Mouse (Mus musculus): ENCODE measurements around the gene Ncln. TPM values are rescaled to one million over a fixed set of nuclear protein-coding genes. Genes with fewer than 3 reads are reported as not detected.
A peak's percentile ranks its signal among the peaks of the same experiment; 100 is the strongest.

Gene Ncln
- polyA plus RNA-seq, 1 experiment from 2014 or later: 64.7 TPM

GRCm38 (mm10) chr10:81458267-81458666 lies 37.9 kb downstream of the Ncln start:
- Histone ChIP-seq H3K4me2 (ENCODE audit: low read depth, low read length) (no peak overlapping the region), H3K36me3 (ENCODE audit: control insufficient read depth, insufficient read depth, low read length) (no peaks in the 10 kb centered on the region), H3K9ac (ENCODE audit: low read depth, low read length) (no peak overlapping the region), H3K4me3 (ENCODE audit: low read depth, low read length) (no peak overlapping the region), H3K9me3 (ENCODE audit: control insufficient read depth, low read length) (no peaks in the 10 kb centered on the region; the same call in 1 of the 2 replicates), H3K4me1 (ENCODE audit: control insufficient read depth, insufficient read depth, low read length) (no peaks in the 10 kb centered on the region), H3K27me3 (replicated peaks; ENCODE audit: control insufficient read depth, insufficient read depth, low read length) (peaks cover 94% of the 10 kb centered on the region), H3K27ac (replicated peaks; ENCODE audit: low read depth, low read length) (no peak overlapping the region)
- ATAC-seq (ENCODE audit: low read depth) (no peak), DNase-seq (ENCODE audit: low spot score) (no peak)
- 83% methylated on average over 6 of the region's 6 CpGs for WGBS

DNA sequence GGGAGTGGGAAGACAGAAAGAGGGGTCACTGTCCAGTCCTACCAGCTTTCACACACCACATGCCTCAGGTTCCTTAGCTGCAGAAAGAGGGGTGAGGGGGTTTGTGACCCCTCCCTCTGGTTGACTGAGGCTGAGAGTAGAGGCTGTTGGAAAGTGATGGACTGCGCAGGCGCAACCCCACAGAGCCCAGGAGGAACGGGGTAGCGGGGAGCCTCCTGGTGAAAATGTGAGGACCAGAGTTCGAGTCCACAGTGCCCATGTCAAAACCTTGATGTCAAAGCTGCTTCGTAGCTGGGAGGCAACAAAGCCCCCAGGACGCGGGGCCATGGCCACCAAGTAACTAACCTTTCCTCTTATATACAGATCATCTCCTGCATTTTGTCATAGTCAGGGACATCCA lies 38.6 kb downstream of the Ncln start:
- WGBS: 73% methylated on average over 8 of the region's 8 CpGs
- no peak overlapping the region for H3K27ac ChIP-seq (replicated peaks; ENCODE audit: low read depth, low read length)
- no peaks in the 10 kb centered on the region for H3K36me3 ChIP-seq (ENCODE audit: control insufficient read depth, insufficient read depth, low read length)
- H3K9me3 ChIP-seq (ENCODE audit: control insufficient read depth, low read length): no peaks in the 10 kb centered on the region; the same call in 1 of the 2 replicates
- ATAC-seq (ENCODE audit: low read depth): no peak
- DNase-seq (ENCODE audit: low spot score): no peak
- H3K4me2 ChIP-seq (ENCODE audit: low read depth, low read length): no peak overlapping the region
- H3K27me3 ChIP-seq (replicated peaks; ENCODE audit: control insufficient read depth, insufficient read depth, low read length): peaks cover 94% of the 10 kb centered on the region
- no peak overlapping the region for H3K9ac ChIP-seq (ENCODE audit: low read depth, low read length)
- H3K4me1 ChIP-seq (ENCODE audit: control insufficient read depth, insufficient read depth, low read length): no peaks in the 10 kb centered on the region
- no peak overlapping the region for H3K4me3 ChIP-seq (ENCODE audit: low read depth, low read length)

DNA sequence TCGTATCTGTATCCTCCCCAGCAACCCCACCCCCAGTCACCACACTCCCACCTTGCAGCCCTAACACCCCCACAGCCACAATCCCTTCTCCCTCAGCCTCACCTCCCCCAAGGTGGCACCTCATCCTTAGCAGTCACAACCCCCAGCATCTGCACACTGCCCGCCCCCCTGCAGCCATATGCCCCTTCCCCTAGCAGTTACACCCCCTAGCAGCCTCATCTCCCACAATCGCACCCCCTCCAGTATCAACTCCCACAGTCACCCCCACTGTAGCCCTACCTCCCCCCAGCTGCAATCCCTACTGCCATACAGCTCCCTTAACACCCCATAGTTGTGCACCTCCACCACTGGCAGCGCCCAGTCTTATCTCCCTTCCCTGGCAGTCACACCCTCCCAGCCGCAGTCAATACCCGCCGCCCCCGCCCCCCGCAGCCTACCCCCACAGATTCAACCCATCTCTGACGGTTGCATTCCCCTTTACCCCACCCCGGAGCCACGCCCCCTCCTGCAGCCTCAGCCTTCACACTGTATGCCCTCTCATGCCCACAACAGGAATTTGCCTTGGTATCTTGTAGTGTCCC lies 39.1 kb downstream of the Ncln start:
- Histone ChIP-seq H3K27me3 (replicated peaks; ENCODE audit: control insufficient read depth, insufficient read depth, low read length) (peaks cover 94% of the 10 kb centered on the region), H3K9ac (ENCODE audit: low read depth, low read length) (no peak overlapping the region), H3K4me3 (ENCODE audit: low read depth, low read length) (no peak overlapping the region), H3K9me3 (ENCODE audit: control insufficient read depth, low read length) (no peaks in the 10 kb centered on the region; the same call in 1 of the 2 replicates), H3K27ac (replicated peaks; ENCODE audit: low read depth, low read length) (no peak overlapping the region), H3K4me2 (ENCODE audit: low read depth, low read length) (no peak overlapping the region), H3K36me3 (ENCODE audit: control insufficient read depth, insufficient read depth, low read length) (no peaks in the 10 kb centered on the region), H3K4me1 (ENCODE audit: control insufficient read depth, insufficient read depth, low read length) (no peaks in the 10 kb centered on the region)
- 56% methylated on average over 12 of the region's 12 CpGs for WGBS
- DNase-seq (ENCODE audit: low spot score) (no peak), ATAC-seq (ENCODE audit: low read depth) (no peak)

DNA sequence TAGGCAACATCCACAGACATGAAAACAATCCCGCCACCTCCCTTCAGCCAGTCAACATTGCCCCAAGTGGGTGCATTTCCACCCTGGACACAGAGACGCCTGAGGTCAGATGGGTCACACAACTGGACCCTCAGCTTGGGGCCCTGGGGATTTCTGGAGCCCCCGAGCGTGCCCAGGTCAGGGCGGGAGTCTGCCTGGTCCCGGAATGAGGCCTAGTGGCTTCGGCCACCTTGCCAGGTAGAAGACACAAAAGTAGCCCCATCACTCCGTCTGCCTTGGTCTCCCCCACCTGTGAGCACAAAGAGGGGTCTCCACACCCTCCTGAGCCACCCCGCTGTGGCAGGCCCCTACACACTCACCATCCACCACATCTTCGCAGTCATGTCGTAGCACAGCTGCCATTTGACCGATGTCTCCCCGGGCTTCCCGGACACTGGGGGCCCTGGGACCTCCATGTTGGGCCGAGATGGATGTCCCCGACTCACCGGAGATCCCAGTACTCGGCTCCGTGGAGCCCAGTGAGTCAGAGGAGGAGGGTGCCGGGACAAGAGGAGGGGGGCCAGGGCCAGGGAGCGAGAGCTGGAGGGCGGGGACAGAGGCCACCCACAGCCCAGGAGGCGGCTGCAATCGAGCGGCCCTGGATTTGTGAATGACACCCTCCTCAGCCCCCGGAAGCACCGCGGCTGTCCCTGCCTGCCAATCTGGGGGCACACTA lies 40.9 kb downstream of the Ncln start, which contains the start of gene Nfic:
Nfic (minus strand) TSS at position 455 of the 715 bp plus-strand sequence.
- no peak within 1 kb of the TSS for H3K27ac ChIP-seq (replicated peaks; ENCODE audit: low read depth, low read length)
- H3K4me3 ChIP-seq (ENCODE audit: low read depth, low read length): no peak within 1 kb of the TSS
- 63% methylated on average over 24 of the region's 28 CpGs for WGBS
- H3K27me3 ChIP-seq (replicated peaks; ENCODE audit: control insufficient read depth, insufficient read depth, low read length): peaks cover 93% of the 10 kb centered on the region
- no peaks in the 10 kb centered on the region for H3K4me1 ChIP-seq (ENCODE audit: control insufficient read depth, insufficient read depth, low read length)
- no peak for ATAC-seq (ENCODE audit: low read depth)
- no peak within 1 kb of the TSS for H3K4me2 ChIP-seq (ENCODE audit: low read depth, low read length)
- no peak for DNase-seq (ENCODE audit: low spot score)
- H3K36me3 ChIP-seq (ENCODE audit: control insufficient read depth, insufficient read depth, low read length): no peaks in the 10 kb centered on the region
- H3K9me3 ChIP-seq (ENCODE audit: control insufficient read depth, low read length): no peaks in the 10 kb centered on the region; the same call in 1 of the 2 replicates
- no peak within 1 kb of the TSS for H3K9ac ChIP-seq (ENCODE audit: low read depth, low read length)

GRCm38 (mm10) chr10:81454106-81454505 lies 42.1 kb downstream of the Ncln start:
- no peak for DNase-seq (ENCODE audit: low spot score)
- H3K4me2 ChIP-seq (ENCODE audit: low read depth, low read length): no peak overlapping the region
- H3K4me1 ChIP-seq (ENCODE audit: control insufficient read depth, insufficient read depth, low read length): no peaks in the 10 kb centered on the region
- no peaks in the 10 kb centered on the region; the same call in 1 of the 2 replicates for H3K9me3 ChIP-seq (ENCODE audit: control insufficient read depth, low read length)
- H3K27ac ChIP-seq (replicated peaks; ENCODE audit: low read depth, low read length): no peak overlapping the region
- 58% methylated on average over 2 of the region's 2 CpGs for WGBS
- H3K36me3 ChIP-seq (ENCODE audit: control insufficient read depth, insufficient read depth, low read length): no peaks in the 10 kb centered on the region
- H3K27me3 ChIP-seq (replicated peaks; ENCODE audit: control insufficient read depth, insufficient read depth, low read length): peaks cover 85% of the 10 kb centered on the region
- ATAC-seq (ENCODE audit: low read depth): no peak
- no peak overlapping the region for H3K4me3 ChIP-seq (ENCODE audit: low read depth, low read length)
- H3K9ac ChIP-seq (ENCODE audit: low read depth, low read length): no peak overlapping the region

DNA sequence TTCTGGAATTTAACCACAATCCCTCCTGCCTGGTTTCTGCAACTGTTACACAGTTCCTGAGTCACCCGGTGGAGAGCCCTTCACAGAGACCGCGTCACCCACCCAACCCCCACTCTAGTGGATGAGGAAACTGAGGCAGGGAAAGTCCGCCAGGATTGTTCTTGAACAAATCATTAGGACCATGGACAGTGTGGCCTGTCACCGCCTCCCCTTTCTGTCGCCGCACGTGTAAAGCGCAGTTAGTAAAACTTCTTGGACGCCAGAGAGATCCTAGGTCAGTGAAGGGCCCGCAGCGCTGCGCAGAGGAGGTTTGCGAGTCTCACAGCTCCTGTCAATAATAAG lies 43.3 kb downstream of the Ncln start:
- 4% methylated on average over 14 of the region's 14 CpGs for WGBS
- Histone ChIP-seq H3K4me1 (ENCODE audit: control insufficient read depth, insufficient read depth, low read length) (no peaks in the 10 kb centered on the region), H3K4me2 (ENCODE audit: low read depth, low read length) (0 out of 2 replicates have a peak overlapping the region, but pooled peaks have one; percentile 0), H3K9ac (ENCODE audit: low read depth, low read length) (no peak overlapping the region), H3K9me3 (ENCODE audit: control insufficient read depth, low read length) (no peaks in the 10 kb centered on the region), H3K27me3 (replicated peaks; ENCODE audit: control insufficient read depth, insufficient read depth, low read length) (peaks cover 75% of the 10 kb centered on the region), H3K27ac (replicated peaks; ENCODE audit: low read depth, low read length) (no peak overlapping the region), H3K4me3 (ENCODE audit: low read depth, low read length) (no peak overlapping the region), H3K36me3 (ENCODE audit: control insufficient read depth, insufficient read depth, low read length) (no peaks in the 10 kb centered on the region)
- ATAC-seq (ENCODE audit: low read depth): no peak
- no peak for DNase-seq (ENCODE audit: low spot score)

- peak; percentile 10 for DNase-seq (ENCODE audit: low spot score)
- 5% methylated on average over 31 of the region's 36 CpGs for whole genome bisulfite sequencing
- H3K9ac ChIP-seq (ENCODE audit: low read depth, low read length): peak overlapping the region; percentile 25; the same call in 1 of the 2 replicates
- no peak overlapping the region for H3K4me3 ChIP-seq (ENCODE audit: low read depth, low read length)
- H3K4me2 ChIP-seq (ENCODE audit: low read depth, low read length): 0 out of 2 replicates have a peak overlapping the region, but pooled peaks have one; percentile 0
- no peaks in the 10 kb centered on the region for H3K36me3 ChIP-seq (ENCODE audit: control insufficient read depth, insufficient read depth, low read length)
- H3K4me1 ChIP-seq (ENCODE audit: control insufficient read depth, insufficient read depth, low read length): no peaks in the 10 kb centered on the region
- no peaks in the 10 kb centered on the region for H3K9me3 ChIP-seq (ENCODE audit: control insufficient read depth, low read length)
- ATAC-seq (ENCODE audit: low read depth): no peak
- H3K27ac ChIP-seq (replicated peaks; ENCODE audit: low read depth, low read length): no peak overlapping the region
- H3K27me3 ChIP-seq (replicated peaks; ENCODE audit: control insufficient read depth, insufficient read depth, low read length): peaks cover 70% of the 10 kb centered on the region
These were observed 43.8 kb downstream of the Ncln start for GRCm38 (mm10) chr10:81452237-81452946.

- no peaks in the 10 kb centered on the region for H3K36me3 ChIP-seq (ENCODE audit: control insufficient read depth, insufficient read depth, low read length)
- 49% methylated on average over 6 of the region's 6 CpGs for WGBS
- H3K9me3 ChIP-seq (ENCODE audit: control insufficient read depth, low read length): no peaks in the 10 kb centered on the region
- no peak for ATAC-seq (ENCODE audit: low read depth)
- no peaks in the 10 kb centered on the region for H3K4me1 ChIP-seq (ENCODE audit: control insufficient read depth, insufficient read depth, low read length)
- no peak overlapping the region for H3K4me3 ChIP-seq (ENCODE audit: low read depth, low read length)
- no peak overlapping the region for H3K27ac ChIP-seq (replicated peaks; ENCODE audit: low read depth, low read length)
- no peak overlapping the region for H3K9ac ChIP-seq (ENCODE audit: low read depth, low read length)
- peaks cover 62% of the 10 kb centered on the region for H3K27me3 ChIP-seq (replicated peaks; ENCODE audit: control insufficient read depth, insufficient read depth, low read length)
- H3K4me2 ChIP-seq (ENCODE audit: low read depth, low read length): no peak overlapping the region
- DNase-seq (ENCODE audit: low spot score): no peak
These were observed 44.8 kb downstream of the Ncln start for GRCm38 (mm10) chr10:81451365-81451745.

Measured in embryonic facial prominence, embryonic 14.5 days (tissue).